Mouse (Mus musculus) G1E (cell line): Measurements from ENCODE around the gene Slc9a4.
"Not testable (repeated sequence)": the region's sequence is repeated elsewhere in the genome, so short reads cannot be mapped to it uniquely, and the experiment has no call there.

Source experiments
- CTCF ChIP-seq: IDR thresholded peaks from 2 replicates; pipeline ENCODE4 v1.5.1; 2012; ENCODE audit warnings: low read depth, low read length, inconsistent platforms, mixed read lengths
- POLR2AphosphoS5 ChIP-seq: IDR thresholded peaks from 2 replicates; pipeline ENCODE4 v1.6.1; 2012; ENCODE audit warnings: low read depth, low read length, inconsistent platforms; ENCODE audit not compliant: insufficient replicate concordance
- TAL1 ChIP-seq: conservative IDR thresholded peaks from 2 replicates; pipeline ENCODE4 v1.6.1; 2012; ENCODE audit warnings: low read depth, low read length, inconsistent platforms, mixed read lengths

GRCm38 (mm10) chr1:40599661-40600060 is 19.8 kb downstream of the Slc9a4 start:
- not testable (repeated sequence) for TF ChIP-seq CTCF, POLR2AphosphoS5, TAL1
